Mouse (Mus musculus) cortical plate, adult 2 months (tissue): ENCODE results near the gene Dhx58.

Experiments used
- CTCF ChIP-seq: fragments of 200-500 bp; IDR thresholded peaks from 2 replicates; pipeline ENCODE4 v1.5.1; 2011; ENCODE audit warnings: mild to moderate bottlenecking, control low read depth, low read length; ENCODE audit not compliant: insufficient read depth; ENCODE audit errors: extremely low read depth
- POLR2A ChIP-seq: fragments of 200-500 bp; IDR thresholded peaks from 2 replicates; pipeline ENCODE4 v1.6.1; 2011; ENCODE audit warnings: mild to moderate bottlenecking, low read length, control low read depth; ENCODE audit not compliant: insufficient read depth; ENCODE audit errors: extremely low read depth

DNA sequence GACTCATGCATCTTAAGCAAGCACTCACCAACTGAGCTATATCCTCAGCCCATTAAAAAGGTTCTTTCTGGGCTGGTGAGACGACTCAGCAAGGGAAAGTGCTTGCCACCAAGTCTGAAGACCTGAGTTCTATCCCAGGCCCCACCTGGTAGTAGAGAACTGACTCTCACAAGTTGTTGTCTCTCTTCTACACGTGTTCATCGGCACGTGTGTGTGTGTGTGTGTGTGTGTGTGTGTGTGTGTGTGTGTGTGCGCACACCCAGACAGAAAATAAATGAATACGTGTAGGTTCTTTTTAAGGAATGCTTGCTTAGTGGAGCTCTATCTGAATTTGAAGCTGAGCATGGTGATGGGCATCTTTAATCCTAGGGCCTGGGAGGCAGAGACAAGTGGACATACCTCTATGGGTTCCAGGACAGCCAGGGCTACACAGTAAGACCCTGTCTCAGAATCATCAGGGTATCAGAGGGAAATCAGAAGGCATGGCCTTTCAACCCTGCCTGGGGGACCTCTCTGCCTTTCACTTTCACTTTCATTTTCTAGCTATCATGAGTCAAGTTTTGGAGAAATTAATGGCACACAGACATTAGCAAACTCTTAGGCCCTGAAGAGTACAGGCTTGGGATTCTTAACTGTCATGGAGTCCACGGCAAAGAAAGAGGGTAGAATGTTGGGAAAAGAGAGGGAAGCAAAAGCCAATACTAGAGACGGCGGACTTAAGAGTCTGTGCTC lies 31.2 kb upstream of the Dhx58 start:
- no peak for TF ChIP-seq CTCF
- TF ChIP-seq POLR2A = no peak
